Mouse (Mus musculus) bone marrow, adult 2 months (tissue): ENCODE results near the gene Zdhhc4.

Experiments
- CTCF ChIP-seq: fragments of 200-500 bp; IDR thresholded peaks from 2 replicates; pipeline ENCODE4 v1.5.1; 2011; ENCODE audit warnings: low read length, control low read depth; ENCODE audit not compliant: control insufficient read depth, insufficient read depth
- POLR2A ChIP-seq: fragments of 200-500 bp; IDR thresholded peaks from 2 replicates; pipeline ENCODE4 v1.6.1; 2011; ENCODE audit warnings: low read depth, mild to moderate bottlenecking, control low read depth, low read length, borderline replicate concordance; ENCODE audit not compliant: control insufficient read depth

- TF ChIP-seq POLR2A: no peak
- TF ChIP-seq CTCF: no peak
These were observed 39.8 kb downstream of the Zdhhc4 start for GRCm38 (mm10) chr5:143289299-143289698.
